Mouse (Mus musculus) CD8-positive naive resting alpha-beta T cell, adult 2 months (primary cell): ENCODE measurements around the gene Ctnnd2.
A peak's percentile ranks its signal among the peaks of the same experiment; 100 is the strongest.

Experiments used
- DNase-seq, 2 experiments: peaks; one replicate each; pipeline ENCODE4 v3.0.0; 2022; ENCODE audit warnings: low read depth in 2 of 2, low spot score in 2 of 2

Gene Ctnnd2

GRCm38 (mm10) chr15:30480676-30481075 lies 308.3 kb downstream of the Ctnnd2 start:
- DNase-seq = no peak

- no peak for DNase-seq
These were observed 334.1 kb downstream of the Ctnnd2 start for GRCm38 (mm10) chr15:30506476-30506875.

- DNase-seq = no peak
These were observed 340.1 kb downstream of the Ctnnd2 start for GRCm38 (mm10) chr15:30512467-30512866.

- no peak for DNase-seq
These were observed 340.7 kb downstream of the Ctnnd2 start for GRCm38 (mm10) chr15:30513122-30513521.

- DNase-seq = no peak
These were observed 343.0 kb downstream of the Ctnnd2 start for GRCm38 (mm10) chr15:30515425-30515824.

GRCm38 (mm10) chr15:30541459-30541858 lies 369.1 kb downstream of the Ctnnd2 start:
- no peak for DNase-seq

- DNase-seq = no peak
These were observed 375.9 kb downstream of the Ctnnd2 start for GRCm38 (mm10) chr15:30548263-30548662.

- no peak for DNase-seq
These were observed 378.6 kb downstream of the Ctnnd2 start for GRCm38 (mm10) chr15:30550956-30551355.

GRCm38 (mm10) chr15:30553910-30554406 lies 381.6 kb downstream of the Ctnnd2 start:
- no peak for DNase-seq

- DNase-seq = no peak
These were observed 383.4 kb downstream of the Ctnnd2 start for GRCm38 (mm10) chr15:30555787-30556186.

- no peak for DNase-seq
These were observed 390.0 kb downstream of the Ctnnd2 start for GRCm38 (mm10) chr15:30562375-30562774.

GRCm38 (mm10) chr15:30564594-30564993 lies 392.2 kb downstream of the Ctnnd2 start:
- no peak for DNase-seq

- no peak for DNase-seq
These were observed 397.9 kb downstream of the Ctnnd2 start for GRCm38 (mm10) chr15:30570254-30570800.

GRCm38 (mm10) chr15:30587446-30587845 lies 415.1 kb downstream of the Ctnnd2 start:
- DNase-seq = no peak

GRCm38 (mm10) chr15:30590865-30591264 lies 418.5 kb downstream of the Ctnnd2 start:
- DNase-seq = no peak

GRCm38 (mm10) chr15:30595507-30595906 lies 423.1 kb downstream of the Ctnnd2 start:
- no peak for DNase-seq

- DNase-seq = peak; percentile 4 to 32
These were observed 438.2 kb downstream of the Ctnnd2 start for GRCm38 (mm10) chr15:30610613-30611012.

- no peak for DNase-seq
These were observed 443.1 kb downstream of the Ctnnd2 start for GRCm38 (mm10) chr15:30615451-30615850.

- no peak for DNase-seq
These were observed 444.5 kb downstream of the Ctnnd2 start for GRCm38 (mm10) chr15:30616861-30617260.

GRCm38 (mm10) chr15:30617932-30618331 lies 445.5 kb downstream of the Ctnnd2 start:
- DNase-seq = no peak

- no peak for DNase-seq
These were observed 456.1 kb downstream of the Ctnnd2 start for GRCm38 (mm10) chr15:30628524-30628923.

GRCm38 (mm10) chr15:30632113-30632735 lies 459.8 kb downstream of the Ctnnd2 start:
- DNase-seq = no peak

GRCm38 (mm10) chr15:30633917-30634316 lies 461.5 kb downstream of the Ctnnd2 start:
- no peak for DNase-seq
